Mouse (Mus musculus) urinary bladder, postnatal 25 days (tissue): Measurements from ENCODE around the gene Galnt3.
A peak's percentile ranks its signal among the peaks of the same experiment; 100 is the strongest.

Source experiments
- DNase-seq: peaks from one replicate; pipeline ENCODE4 v3.0.0; 2022; ENCODE audit warnings: low spot score

The Galnt3 gene

GRCm38 (mm10) chr2:66124591-66125271 lies at the start of gene Galnt3:
Gene Galnt3 (minus strand): TSS chr2:66124994.
- DNase-seq, result peak; percentile 63

GRCm38 (mm10) chr2:66173134-66173533 lies 48.3 kb upstream of the Galnt3 start:
- DNase-seq, result no peak

- DNase-seq, result no peak
These were observed 46.8 kb upstream of the Galnt3 start for GRCm38 (mm10) chr2:66171643-66172042.

- DNase-seq, result no peak
These were observed 45.9 kb upstream of the Galnt3 start for GRCm38 (mm10) chr2:66170721-66171120.

GRCm38 (mm10) chr2:66165025-66165424 lies 40.2 kb upstream of the Galnt3 start:
- no peak for DNase-seq

- DNase-seq, result no peak
These were observed 33.5 kb upstream of the Galnt3 start for GRCm38 (mm10) chr2:66158140-66158915.

- DNase-seq, result no peak
These were observed 26.6 kb upstream of the Galnt3 start for GRCm38 (mm10) chr2:66151436-66151835.

GRCm38 (mm10) chr2:66150531-66150930 lies 25.7 kb upstream of the Galnt3 start:
- DNase-seq, result no peak

GRCm38 (mm10) chr2:66148654-66149230 lies 23.9 kb upstream of the Galnt3 start:
- DNase-seq, result no peak

GRCm38 (mm10) chr2:66146473-66146872 lies 21.7 kb upstream of the Galnt3 start:
- no peak for DNase-seq

- DNase-seq, result no peak
These were observed 20.0 kb upstream of the Galnt3 start for GRCm38 (mm10) chr2:66144770-66145169.

GRCm38 (mm10) chr2:66143284-66143683 lies 18.5 kb upstream of the Galnt3 start:
- no peak for DNase-seq

GRCm38 (mm10) chr2:66142711-66143110 lies 17.9 kb upstream of the Galnt3 start:
- DNase-seq, result no peak

- DNase-seq, result no peak
These were observed 17.5 kb upstream of the Galnt3 start for GRCm38 (mm10) chr2:66142268-66142667.

GRCm38 (mm10) chr2:66140246-66140645 lies 15.5 kb upstream of the Galnt3 start:
- DNase-seq, result no peak

- DNase-seq, result no peak
These were observed 7.2 kb upstream of the Galnt3 start for GRCm38 (mm10) chr2:66131862-66132544.

GRCm38 (mm10) chr2:66128941-66129340 lies 4.1 kb upstream of the Galnt3 start:
- DNase-seq, result no peak

- no peak for DNase-seq
These were observed 2.7 kb upstream of the Galnt3 start for GRCm38 (mm10) chr2:66127541-66127940.

- DNase-seq, result no peak
These were observed 2.1 kb upstream of the Galnt3 start for GRCm38 (mm10) chr2:66126936-66127335.

- peak; percentile 14 for DNase-seq
These were observed 821 bp downstream of the Galnt3 start for GRCm38 (mm10) chr2:66123756-66124589.

- no peak for DNase-seq
These were observed 7.1 kb downstream of the Galnt3 start for GRCm38 (mm10) chr2:66117686-66118085.
